Mouse (Mus musculus) megakaryocyte, embryonic 14.5 days (primary cell): ENCODE data around the gene Inhbb. TPM values are rescaled to one million over a fixed set of nuclear protein-coding genes. Genes with fewer than 3 reads are reported as not detected.

Experiments
- H3K27me3 ChIP-seq: replicated peaks from 2 replicates; pipeline ENCODE3; 2012; ENCODE audit warnings: inconsistent platforms
- H3K36me3 ChIP-seq: replicated peaks from 2 replicates; pipeline ENCODE3; 2012; ENCODE audit warnings: low read length, inconsistent platforms, mixed read lengths
- H3K4me1 ChIP-seq: 2 replicates; pipeline ENCODE4 v1.6.1; 2012; ENCODE audit warnings: inconsistent platforms
- H3K4me3 ChIP-seq: replicated peaks from 2 replicates; pipeline ENCODE3; 2012; ENCODE audit warnings: moderate library complexity, mild to moderate bottlenecking, inconsistent platforms
- H3K9me3 ChIP-seq: 2 replicates; pipeline ENCODE4 v1.6.1; 2012; ENCODE audit warnings: inconsistent platforms
- FLI1 ChIP-seq: IDR thresholded peaks from 2 replicates; pipeline ENCODE4 v1.6.1; 2012; ENCODE audit warnings: low read length, inconsistent platforms, mixed read lengths
- GATA1 ChIP-seq: IDR thresholded peaks from 3 replicates; pipeline ENCODE4 v1.6.1; 2012; ENCODE audit warnings: mixed read lengths, low read length, inconsistent platforms, borderline replicate concordance
- polyA plus RNA-seq: library from polyadenylated mRNA; stranded (reverse); fragments of >175 nt; gene quantifications from 2 replicates; pipeline ENCODE4 v1.2.3, GENCODE M21; 2012; ENCODE audit warnings: low replicate concordance; ENCODE audit not compliant: insufficient read depth

The Inhbb gene
- polyA plus RNA-seq, 1 experiment = 0.07 TPM

DNA sequence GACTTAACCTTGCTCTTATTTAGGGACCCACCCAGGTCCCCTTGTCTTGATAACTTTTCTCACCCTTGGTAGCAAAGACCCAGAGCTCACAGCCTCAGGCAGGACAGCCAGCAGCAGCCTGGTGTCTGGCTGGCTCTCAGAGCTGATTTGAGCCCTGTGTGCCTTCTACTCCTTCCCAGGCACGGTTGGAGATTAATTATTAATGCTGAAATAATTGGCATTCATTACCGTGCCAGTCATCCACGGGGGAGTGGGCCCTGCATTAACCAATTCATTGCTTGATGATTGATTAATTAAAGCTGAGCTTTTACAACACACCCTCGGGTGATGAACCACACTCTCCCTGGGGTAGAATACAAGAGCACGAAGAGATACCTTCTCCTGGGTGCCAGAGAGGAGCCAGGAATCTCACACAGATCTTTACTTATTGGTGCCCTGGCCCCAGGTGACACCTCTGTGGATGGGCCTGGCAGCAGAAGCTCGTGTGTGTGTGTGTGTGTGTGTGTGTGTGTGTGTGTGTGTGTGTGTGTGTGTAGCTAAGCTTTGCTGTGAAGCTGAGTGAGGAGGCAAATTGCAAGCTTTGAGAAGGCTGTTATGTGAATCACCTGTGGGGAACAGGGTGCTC lies 14.2 kb downstream of the Inhbb start:
- Histone ChIP-seq H3K4me1 (peaks cover 5% of the 10 kb centered on the region; the same call in 1 of the 2 replicates), H3K9me3 (no peaks in the 10 kb centered on the region), H3K36me3 (no peaks in the 10 kb centered on the region), H3K4me3 (no peak overlapping the region), H3K27me3 (peaks cover 31% of the 10 kb centered on the region)
- TF ChIP-seq FLI1 = no peak
- no peak for TF ChIP-seq GATA1

DNA sequence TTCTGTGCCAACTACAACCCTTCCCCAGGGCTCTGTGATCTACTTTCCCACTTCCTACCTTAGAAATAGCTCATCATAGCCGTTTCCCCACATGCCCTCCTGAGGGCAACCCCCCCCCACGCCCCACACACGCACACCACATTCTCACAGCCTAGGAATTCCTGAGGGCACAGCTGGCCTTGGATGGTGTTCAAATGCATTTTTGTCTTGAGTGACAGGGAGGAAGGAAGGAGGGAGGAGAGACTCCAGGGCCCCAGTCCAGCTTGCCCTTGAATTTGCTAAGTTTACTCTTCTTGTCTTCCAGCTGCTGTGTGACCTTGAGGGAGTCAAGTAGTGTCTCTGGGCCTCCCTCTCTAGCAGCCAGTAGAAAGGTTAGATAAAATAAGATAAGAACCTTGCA lies 17.2 kb downstream of the Inhbb start:
- Histone ChIP-seq H3K4me1 (peaks cover 5% of the 10 kb centered on the region; the same call in 1 of the 2 replicates), H3K4me3 (no peak overlapping the region), H3K36me3 (no peaks in the 10 kb centered on the region), H3K9me3 (no peaks in the 10 kb centered on the region), H3K27me3 (peaks cover 21% of the 10 kb centered on the region)
- TF ChIP-seq FLI1 (no peak), GATA1 (no peak)

DNA sequence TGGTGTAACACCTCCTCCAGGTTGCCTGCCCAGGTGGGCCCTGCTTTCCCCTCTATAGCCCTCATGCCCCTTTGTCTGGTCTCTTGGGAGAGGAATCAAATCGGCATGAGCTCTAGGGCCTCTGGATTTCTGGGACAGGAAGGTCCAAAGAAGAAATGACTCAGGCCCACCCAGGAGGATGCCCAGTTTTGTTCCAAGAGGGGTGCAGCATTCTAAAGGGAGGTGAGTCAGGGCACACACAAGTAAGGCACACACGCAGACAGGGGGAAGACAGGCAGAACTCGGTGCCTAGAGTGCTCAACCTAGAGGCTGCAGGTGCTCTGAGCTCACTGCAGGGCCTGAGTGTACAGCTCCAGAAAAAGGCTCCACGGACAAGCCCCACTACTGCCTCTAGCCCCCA lies 17.7 kb downstream of the Inhbb start:
- peaks cover 5% of the 10 kb centered on the region; the same call in 1 of the 2 replicates for H3K4me1 ChIP-seq
- no peaks in the 10 kb centered on the region for H3K9me3 ChIP-seq
- H3K4me3 ChIP-seq = no peak overlapping the region
- TF ChIP-seq FLI1 = no peak
- no peak for TF ChIP-seq GATA1
- H3K27me3 ChIP-seq = peaks cover 18% of the 10 kb centered on the region
- no peaks in the 10 kb centered on the region for H3K36me3 ChIP-seq

DNA sequence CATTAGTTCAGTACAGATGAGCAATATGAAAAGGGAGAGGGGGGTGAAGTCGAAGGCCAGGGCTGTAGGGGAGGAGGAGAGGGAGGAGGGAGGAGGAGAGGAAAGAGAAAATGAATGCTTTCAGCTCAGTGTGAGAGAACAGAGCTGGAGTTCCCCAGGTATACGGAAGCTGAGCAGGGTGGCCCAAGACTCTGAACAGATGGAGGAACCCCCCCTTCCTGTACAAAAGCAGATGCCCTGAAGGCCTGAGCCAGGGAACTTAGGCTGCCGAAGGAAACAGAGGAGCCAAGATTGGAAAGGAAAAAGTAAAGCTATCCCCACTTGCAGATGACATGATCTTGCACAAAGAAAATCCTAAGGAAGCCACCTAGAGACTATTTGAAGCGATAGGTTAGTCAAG lies 20.8 kb downstream of the Inhbb start:
- Histone ChIP-seq H3K36me3 (no peaks in the 10 kb centered on the region), H3K27me3 (peaks cover 12% of the 10 kb centered on the region), H3K4me3 (no peak overlapping the region), H3K4me1 (peaks cover 5% of the 10 kb centered on the region; the same call in 1 of the 2 replicates), H3K9me3 (no peaks in the 10 kb centered on the region)
- TF ChIP-seq FLI1 (no peak), GATA1 (no peak)

DNA sequence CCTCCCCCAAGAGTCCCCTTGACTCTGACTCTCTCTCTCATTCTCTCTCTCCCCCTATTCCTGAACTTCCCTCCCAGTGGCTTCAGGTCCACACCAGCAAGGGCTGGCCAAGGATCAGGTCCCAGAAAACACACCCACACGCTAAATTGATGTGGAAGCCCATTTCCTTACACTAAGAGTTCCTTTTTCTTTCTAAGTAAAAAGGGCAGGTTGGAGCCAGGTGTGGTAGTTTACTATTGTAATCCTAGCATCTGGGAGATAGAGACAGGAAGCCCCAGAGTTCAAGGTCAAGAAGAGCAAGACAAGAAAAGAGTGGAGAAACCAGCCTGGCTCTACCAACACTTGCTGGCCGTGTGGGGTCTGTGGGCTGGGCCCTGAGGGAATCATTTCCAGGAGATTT lies 23.4 kb downstream of the Inhbb start:
- Histone ChIP-seq H3K36me3 (no peaks in the 10 kb centered on the region), H3K9me3 (no peaks in the 10 kb centered on the region), H3K4me1 (no peaks in the 10 kb centered on the region), H3K4me3 (no peak overlapping the region), H3K27me3 (peaks cover 14% of the 10 kb centered on the region)
- no peak for TF ChIP-seq FLI1
- no peak for TF ChIP-seq GATA1

DNA sequence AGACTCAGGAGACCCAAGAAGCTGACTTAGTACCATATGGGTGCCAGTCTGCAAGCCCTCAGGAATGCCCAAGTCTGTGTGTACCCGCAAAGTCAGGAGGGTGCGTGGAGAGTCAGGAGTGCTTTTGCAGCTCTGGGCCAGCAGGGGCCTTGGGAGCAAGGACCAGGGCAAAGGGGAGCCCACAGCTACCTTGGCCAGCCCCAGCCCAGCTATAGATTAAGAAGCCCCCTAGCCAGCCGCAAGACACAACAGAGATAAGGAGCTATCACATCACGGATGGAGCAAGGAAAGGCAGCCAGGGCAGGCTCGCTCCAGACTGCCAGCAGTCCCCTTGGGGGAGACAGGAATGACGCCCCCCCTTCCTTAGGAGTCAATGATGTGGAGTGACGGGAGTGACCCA lies 24.2 kb downstream of the Inhbb start:
- TF ChIP-seq FLI1 (no peak), GATA1 (no peak)
- Histone ChIP-seq H3K9me3 (no peaks in the 10 kb centered on the region), H3K36me3 (no peaks in the 10 kb centered on the region), H3K27me3 (peaks cover 15% of the 10 kb centered on the region), H3K4me1 (no peaks in the 10 kb centered on the region), H3K4me3 (no peak overlapping the region)

DNA sequence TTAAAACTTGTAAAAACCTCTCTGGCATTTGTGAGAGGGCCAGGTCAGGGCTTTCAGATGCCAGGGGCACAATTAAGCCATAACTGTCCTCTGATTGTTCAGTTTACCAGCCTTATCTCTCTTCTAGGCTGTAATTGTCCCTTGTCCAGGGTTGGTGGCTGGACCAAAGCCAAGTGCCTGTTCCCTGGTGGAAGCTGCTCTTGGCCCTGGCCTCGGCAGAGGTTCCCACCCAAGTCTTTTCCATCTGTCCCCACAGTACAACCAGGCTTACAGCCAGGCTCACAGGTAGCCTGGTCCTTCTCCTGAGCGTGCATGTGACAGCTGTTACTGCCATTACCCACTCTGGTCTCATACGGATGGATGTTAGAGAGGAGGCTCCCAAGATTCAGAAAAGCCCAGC lies 30.7 kb downstream of the Inhbb start:
- Histone ChIP-seq H3K36me3 (no peaks in the 10 kb centered on the region), H3K9me3 (no peaks in the 10 kb centered on the region), H3K27me3 (peaks cover 34% of the 10 kb centered on the region), H3K4me3 (no peak overlapping the region), H3K4me1 (no peaks in the 10 kb centered on the region)
- no peak for TF ChIP-seq GATA1
- no peak for TF ChIP-seq FLI1

DNA sequence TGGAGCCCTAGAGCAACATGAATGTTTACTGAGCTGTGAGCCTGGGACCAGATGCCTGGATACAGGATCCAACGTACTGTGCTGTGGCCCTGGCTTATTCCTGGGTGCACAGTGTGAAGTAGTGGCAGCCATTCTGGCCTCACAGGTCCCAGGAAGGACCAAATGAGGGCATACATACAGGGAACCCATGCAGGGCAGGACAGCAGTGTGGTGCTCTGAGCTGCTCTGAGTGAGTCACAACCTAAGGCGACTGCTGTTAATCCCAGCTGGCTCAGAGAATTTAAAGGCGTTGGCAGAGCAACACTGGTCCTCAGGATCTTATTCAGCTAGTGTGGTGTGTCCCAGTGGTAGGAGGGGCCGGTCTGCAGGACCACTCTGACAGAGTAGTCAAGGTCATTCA lies 31.4 kb downstream of the Inhbb start:
- Histone ChIP-seq H3K4me1 (no peaks in the 10 kb centered on the region), H3K36me3 (no peaks in the 10 kb centered on the region), H3K9me3 (no peaks in the 10 kb centered on the region), H3K27me3 (peaks cover 34% of the 10 kb centered on the region), H3K4me3 (no peak overlapping the region)
- no peak for TF ChIP-seq GATA1
- no peak for TF ChIP-seq FLI1

DNA sequence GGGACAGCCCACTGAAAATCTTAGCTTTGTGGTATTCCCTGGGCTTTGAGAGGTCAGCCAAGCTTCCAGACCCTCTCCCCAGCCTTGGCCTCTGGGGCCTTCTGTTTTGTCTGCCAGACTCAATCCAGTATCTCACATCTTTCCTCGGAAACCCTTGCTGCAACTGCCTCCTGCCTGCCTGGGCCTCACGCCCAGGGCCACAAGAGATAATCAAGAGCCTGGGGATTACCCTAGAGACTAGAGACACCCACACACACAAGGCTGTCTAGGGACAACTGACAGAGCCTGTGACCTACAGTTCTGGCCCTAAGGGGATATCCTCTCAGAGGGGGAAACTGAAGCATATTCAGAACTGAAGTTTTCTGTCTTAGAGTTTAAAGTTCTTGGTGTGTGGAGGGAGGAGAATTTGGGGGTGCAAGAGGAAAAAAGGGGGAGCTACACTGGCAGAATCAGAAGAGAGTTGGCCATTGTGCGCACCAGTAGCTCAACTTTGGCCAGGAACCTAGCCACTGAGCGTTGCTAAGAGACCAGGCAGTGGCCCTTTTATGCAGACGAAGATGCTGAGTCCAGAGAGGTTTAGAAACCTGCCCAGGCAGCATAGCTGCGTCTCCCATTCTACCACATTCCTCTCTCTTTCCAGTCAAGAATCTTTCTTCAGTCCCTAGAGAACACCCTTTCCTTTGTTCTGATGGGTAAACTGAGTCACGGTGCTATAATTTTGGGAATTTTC lies 32.1 kb downstream of the Inhbb start:
- Histone ChIP-seq H3K4me3 (no peak overlapping the region), H3K4me1 (no peaks in the 10 kb centered on the region), H3K9me3 (no peaks in the 10 kb centered on the region), H3K36me3 (no peaks in the 10 kb centered on the region), H3K27me3 (peaks cover 34% of the 10 kb centered on the region)
- TF ChIP-seq FLI1 (no peak), GATA1 (no peak)

DNA sequence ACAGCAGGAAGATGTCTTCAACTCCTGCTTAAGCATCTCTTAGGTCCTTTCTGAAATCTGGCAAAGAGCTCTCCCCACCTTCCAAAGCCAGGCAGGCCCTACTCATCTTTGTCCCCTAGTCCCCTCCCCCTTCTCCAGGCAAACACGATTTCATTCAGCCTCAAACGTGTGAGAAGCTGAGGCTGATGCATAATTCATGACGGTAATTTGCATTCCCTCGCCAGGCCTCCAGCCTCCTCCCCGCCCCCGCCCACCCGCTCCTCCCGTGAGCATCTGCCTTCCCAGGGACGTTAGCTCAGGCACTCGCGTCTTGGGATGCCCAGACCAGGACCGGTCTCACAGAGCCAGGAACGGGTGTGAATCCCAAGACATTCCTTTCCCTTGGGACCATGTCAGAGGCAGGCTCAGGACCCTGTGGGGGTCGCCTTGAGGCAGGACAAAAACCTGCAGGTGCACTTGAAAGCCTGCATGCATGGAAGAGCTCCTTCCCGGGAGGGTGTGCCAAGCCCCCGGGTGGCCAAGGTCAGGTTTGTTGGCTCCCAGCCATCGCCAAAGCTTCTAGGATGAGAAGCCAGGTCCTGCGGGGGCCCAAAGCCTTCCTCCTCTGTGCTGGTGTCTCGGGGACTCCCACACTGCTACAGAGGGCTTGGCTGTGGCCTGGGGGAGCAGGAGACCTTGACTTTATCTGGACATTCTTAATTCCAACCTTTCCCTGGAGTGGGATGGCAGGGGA lies 33.2 kb downstream of the Inhbb start:
- Histone ChIP-seq H3K4me3 (no peak overlapping the region), H3K4me1 (no peaks in the 10 kb centered on the region), H3K36me3 (no peaks in the 10 kb centered on the region), H3K9me3 (no peaks in the 10 kb centered on the region), H3K27me3 (peaks cover 31% of the 10 kb centered on the region)
- TF ChIP-seq FLI1 (no peak), GATA1 (no peak)
